ENCODE assay signal across 8 mouse cellular contexts in genomic region chr19:21329770-21330169, GRCm38 (mm10). TPM values are rescaled to one million over a fixed set of nuclear protein-coding genes. Genes with fewer than 3 reads are reported as not detected.
DNase-seq lines count a peak whose midpoint lies in the region; ATAC-seq and TF ChIP-seq lines count a peak whose summit lies in the region.

No protein-coding gene starts in this region.

- H3K27me3 ChIP-seq in midbrain, embryonic 16.5 days (ENCODE audit: control insufficient read depth, insufficient read depth, low read depth, low read length) = no peaks in the 10 kb centered on the region
- no peaks in the 10 kb centered on the region for H3K27me3 ChIP-seq in midbrain, embryonic 13.5 days
- no peaks in the 10 kb centered on the region for H3K27me3 ChIP-seq in heart, postnatal 0 days (ENCODE audit: control insufficient read depth, insufficient read depth, low read length)

- ATAC-seq in midbrain, embryonic 16.5 days = peak; percentile 72; the same call in 1 of the 2 replicates
- no peak for ATAC-seq in midbrain, embryonic 13.5 days
- peak; percentile 79; the same call in 1 of the 2 replicates for ATAC-seq in heart, postnatal 0 days (ENCODE audit: insufficient read depth, low read depth)
- ATAC-seq in megakaryocyte-erythroid progenitor cell, adult 5-6 weeks (replicated peaks; ENCODE audit: low FRiP score, low TSS enrichment, poor library complexity, severe bottlenecking) = no peak

- TF ChIP-seq CTCF in heart, postnatal 0 days (IDR thresholded peaks at IDR 0.05; ENCODE audit: low read depth) = no peak

- H3K4me1 ChIP-seq in midbrain, embryonic 16.5 days (ENCODE audit: control insufficient read depth, insufficient read depth, low read length) = no peaks in the 10 kb centered on the region
- H3K4me1 ChIP-seq in midbrain, embryonic 13.5 days (replicated peaks) = no peaks in the 10 kb centered on the region
- H3K4me1 ChIP-seq in heart, postnatal 0 days (ENCODE audit: control insufficient read depth, insufficient read depth) = 0 out of 2 replicates have a peak, but pooled peaks cover 8% of the 10 kb centered on the region

- no peak overlapping the region for H3K27ac ChIP-seq in midbrain, embryonic 16.5 days (ENCODE audit: low read length)
- H3K27ac ChIP-seq in midbrain, embryonic 13.5 days = no peak overlapping the region
- H3K27ac ChIP-seq in heart, postnatal 0 days (ENCODE audit: low read depth) = no peak overlapping the region

- no peak overlapping the region for H3K4me2 ChIP-seq in midbrain, embryonic 16.5 days (ENCODE audit: low read length)
- H3K4me2 ChIP-seq in midbrain, embryonic 13.5 days (replicated peaks) = no peak overlapping the region
- H3K4me2 ChIP-seq in heart, postnatal 0 days (ENCODE audit: low read depth, low read length) = no peak overlapping the region

- 65% methylated on average over 5 of the region's 5 CpGs for WGBS in midbrain, embryonic 16.5 days
- 66% methylated on average over 5 of the region's 5 CpGs for WGBS in midbrain, embryonic 13.5 days
- 44% methylated on average over 5 of the region's 5 CpGs for WGBS in heart, postnatal 0 days

- no peak overlapping the region for H3K9ac ChIP-seq in midbrain, embryonic 16.5 days (ENCODE audit: low read depth, low read length)
- H3K9ac ChIP-seq in midbrain, embryonic 13.5 days (replicated peaks) = no peak overlapping the region
- H3K9ac ChIP-seq in heart, postnatal 0 days (replicated peaks; ENCODE audit: low read depth, low read length) = no peak overlapping the region

- no peaks in the 10 kb centered on the region for H3K36me3 ChIP-seq in midbrain, embryonic 16.5 days (ENCODE audit: control insufficient read depth, insufficient read depth, low read length)
- no peaks in the 10 kb centered on the region for H3K36me3 ChIP-seq in midbrain, embryonic 13.5 days
- no peaks in the 10 kb centered on the region for H3K36me3 ChIP-seq in heart, postnatal 0 days (replicated peaks; ENCODE audit: control insufficient read depth, insufficient read depth, low read length)

- no peak overlapping the region for H3K4me3 ChIP-seq in midbrain, embryonic 16.5 days (ENCODE audit: low read depth, low read length)
- no peak overlapping the region for H3K4me3 ChIP-seq in midbrain, embryonic 13.5 days (replicated peaks)
- no peak overlapping the region for H3K4me3 ChIP-seq in heart, postnatal 0 days (ENCODE audit: low read depth, low read length)

- DNase-seq in cerebellum, adult 9-11 months = peak; percentile 84
- DNase-seq in heart, postnatal 0 days (ENCODE audit: low spot score) = peak; percentile 42
- peak; percentile 15 to 19 for DNase-seq in left cerebral cortex, adult 18-20 months (ENCODE audit: low spot score in 2 of 2)
- peak; percentile 94 for DNase-seq in skeletal muscle tissue, adult 2 months (ENCODE audit: low read depth, low spot score)
- no peak for DNase-seq in thymus, postnatal 4 days

- TF ChIP-seq EP300 in heart, postnatal 0 days (IDR thresholded peaks at IDR 0.05; ENCODE audit: low read depth) = no peak

- no peaks in the 10 kb centered on the region for H3K9me3 ChIP-seq in midbrain, embryonic 16.5 days (replicated peaks; ENCODE audit: control insufficient read depth, low read length, poor library complexity, severe bottlenecking)
- 0 out of 2 replicates have a peak, but pooled peaks cover 5% of the 10 kb centered on the region for H3K9me3 ChIP-seq in midbrain, embryonic 13.5 days
- no peaks in the 10 kb centered on the region for H3K9me3 ChIP-seq in heart, postnatal 0 days (replicated peaks; ENCODE audit: control insufficient read depth, low read length)

RNA-seq across cellular contexts. Expression of gene Zfand5, which starts 57.7 kb away (rescaled TPM):
- 133 and 140 TPM in 2 replicates for polyA plus RNA-seq in midbrain, embryonic 16.5 days (2015; fragmentation: Nextera tagmentation; extraction: Ambion mirVana)
- 161 TPM in 2 replicates for polyA plus RNA-seq in midbrain, embryonic 13.5 days (2015; fragmentation: Nextera tagmentation; extraction: Ambion mirVana)
- 49.8 and 65.5 TPM in 2 replicates for total RNA-seq in heart, postnatal 0 days (2014; rRNA removed; ENCODE audit: low replicate concordance)
- 113 and 117 TPM in 2 replicates for polyA plus RNA-seq in heart, postnatal 0 days (2015; fragmentation: Nextera tagmentation; extraction: Ambion mirVana)
- 100 to 1,000 TPM; 169 to 175 TPM for total RNA-seq in left cerebral cortex, adult 18-20 months (2021)
- total RNA-seq in megakaryocyte-erythroid progenitor cell, adult 5-6 weeks (2014; fragmentation: Nextera tagmentation) = 50.5 and 79.3 TPM in 2 replicates
- 84.2 and 140 TPM in 2 replicates for total RNA-seq in megakaryocyte-erythroid progenitor cell, adult 5-6 weeks (2017)

Comparison
In these comparisons a context has a peak if more than half of its experiments do, and no peak if none do; other contexts are left out.
1. ATAC-seq: peak in midbrain, embryonic 16.5 days (single experiment) and heart, postnatal 0 days (single experiment); none in midbrain, embryonic 13.5 days (single experiment) and megakaryocyte-erythroid progenitor cell, adult 5-6 weeks (single experiment).